Mouse (Mus musculus) megakaryocyte, embryonic 14.5 days (primary cell): Measurements from ENCODE around the gene Foxo3. TPM values are rescaled to one million over a fixed set of nuclear protein-coding genes. Genes with fewer than 3 reads are reported as not detected.

ENCODE experiments used
- H3K27me3 ChIP-seq: replicated peaks from 2 replicates; pipeline ENCODE3; 2012; ENCODE audit warnings: inconsistent platforms
- H3K36me3 ChIP-seq: replicated peaks from 2 replicates; pipeline ENCODE3; 2012; ENCODE audit warnings: low read length, inconsistent platforms, mixed read lengths
- H3K4me1 ChIP-seq: 2 replicates; pipeline ENCODE4 v1.6.1; 2012; ENCODE audit warnings: inconsistent platforms
- H3K4me3 ChIP-seq: replicated peaks from 2 replicates; pipeline ENCODE3; 2012; ENCODE audit warnings: moderate library complexity, mild to moderate bottlenecking, inconsistent platforms
- H3K9me3 ChIP-seq: 2 replicates; pipeline ENCODE4 v1.6.1; 2012; ENCODE audit warnings: inconsistent platforms
- FLI1 ChIP-seq: IDR thresholded peaks from 2 replicates; pipeline ENCODE4 v1.6.1; 2012; ENCODE audit warnings: low read length, inconsistent platforms, mixed read lengths
- GATA1 ChIP-seq: IDR thresholded peaks from 3 replicates; pipeline ENCODE4 v1.6.1; 2012; ENCODE audit warnings: mixed read lengths, low read length, inconsistent platforms, borderline replicate concordance
- polyA plus RNA-seq: library from polyadenylated mRNA; stranded (reverse); fragments of >175 nt; gene quantifications from 2 replicates; pipeline ENCODE4 v1.2.3, GENCODE M21; 2012; ENCODE audit warnings: low replicate concordance; ENCODE audit not compliant: insufficient read depth

The Foxo3 gene
- polyA plus RNA-seq, 1 experiment, result 14.8 TPM

GRCm38 (mm10) chr10:42277476-42278306, 1.1 kb upstream of the Foxo3 start:
- no peak for TF ChIP-seq FLI1
- no peak for TF ChIP-seq GATA1
- H3K36me3 ChIP-seq, result peaks cover 24% of the 10 kb centered on the region
- peak overlapping the region; percentile 98 for H3K4me3 ChIP-seq
- peaks cover 13% of the 10 kb centered on the region for H3K9me3 ChIP-seq
- peaks cover 34% of the 10 kb centered on the region for H3K4me1 ChIP-seq
- peaks cover 3% of the 10 kb centered on the region for H3K27me3 ChIP-seq

GRCm38 (mm10) chr10:42275871-42276501, 569 bp downstream of the Foxo3 start:
- Histone ChIP-seq H3K9me3 (no peaks in the 10 kb centered on the region), H3K27me3 (no peaks in the 10 kb centered on the region), H3K36me3 (peaks cover 41% of the 10 kb centered on the region), H3K4me3 (peak overlapping the region; percentile 98), H3K4me1 (peaks cover 51% of the 10 kb centered on the region)
- no peak for TF ChIP-seq FLI1

- TF ChIP-seq FLI1 (no peak), GATA1 (no peak)
- H3K27me3 ChIP-seq, result no peaks in the 10 kb centered on the region
- no peaks in the 10 kb centered on the region for H3K9me3 ChIP-seq
- peaks cover 44% of the 10 kb centered on the region for H3K36me3 ChIP-seq
- H3K4me1 ChIP-seq, result peaks cover 57% of the 10 kb centered on the region
- H3K4me3 ChIP-seq, result peak overlapping the region; percentile 98
Measured at GRCm38 (mm10) chr10:42275401-42275870, 1.1 kb downstream of the Foxo3 start.

DNA sequence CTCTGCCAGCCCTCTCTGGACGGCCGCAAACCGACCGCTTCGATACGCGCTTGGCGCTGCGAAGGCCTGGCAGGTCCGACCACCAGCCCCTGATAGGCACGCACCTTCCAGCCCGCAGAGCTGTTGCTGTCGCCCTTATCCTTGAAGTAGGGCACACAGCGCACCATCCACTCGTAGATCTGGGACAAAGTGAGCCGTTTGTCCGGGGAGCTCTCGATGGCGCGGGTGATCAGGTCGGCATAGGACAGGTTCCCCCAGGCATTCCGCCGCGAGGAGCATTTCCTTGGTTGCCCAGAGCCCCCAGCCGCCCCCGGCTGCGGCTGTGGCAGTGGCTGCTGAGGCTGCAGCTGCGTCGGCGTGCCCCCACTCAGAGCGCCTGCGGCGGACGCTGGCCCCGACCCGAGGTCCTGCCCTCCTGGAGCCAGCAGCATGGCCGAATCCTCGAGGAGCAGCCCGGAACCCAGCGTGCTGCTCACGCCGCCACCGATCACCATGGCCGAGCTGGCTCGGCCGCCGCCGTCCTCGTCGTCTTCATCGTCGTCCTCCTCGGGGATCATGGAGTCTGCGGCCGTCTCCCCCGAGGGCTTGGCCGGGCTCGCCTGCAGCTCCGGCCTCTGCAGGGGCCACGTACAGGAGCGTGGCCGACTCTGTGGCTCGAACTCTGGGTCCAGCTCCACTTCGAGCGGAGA, 1.7 kb downstream of the Foxo3 start:
- H3K27me3 ChIP-seq, result no peaks in the 10 kb centered on the region
- H3K4me3 ChIP-seq, result peak overlapping the region; percentile 98
- H3K36me3 ChIP-seq, result peaks cover 49% of the 10 kb centered on the region
- no peak for TF ChIP-seq GATA1
- TF ChIP-seq FLI1, result no peak
- H3K4me1 ChIP-seq, result peaks cover 63% of the 10 kb centered on the region
- no peaks in the 10 kb centered on the region for H3K9me3 ChIP-seq

DNA sequence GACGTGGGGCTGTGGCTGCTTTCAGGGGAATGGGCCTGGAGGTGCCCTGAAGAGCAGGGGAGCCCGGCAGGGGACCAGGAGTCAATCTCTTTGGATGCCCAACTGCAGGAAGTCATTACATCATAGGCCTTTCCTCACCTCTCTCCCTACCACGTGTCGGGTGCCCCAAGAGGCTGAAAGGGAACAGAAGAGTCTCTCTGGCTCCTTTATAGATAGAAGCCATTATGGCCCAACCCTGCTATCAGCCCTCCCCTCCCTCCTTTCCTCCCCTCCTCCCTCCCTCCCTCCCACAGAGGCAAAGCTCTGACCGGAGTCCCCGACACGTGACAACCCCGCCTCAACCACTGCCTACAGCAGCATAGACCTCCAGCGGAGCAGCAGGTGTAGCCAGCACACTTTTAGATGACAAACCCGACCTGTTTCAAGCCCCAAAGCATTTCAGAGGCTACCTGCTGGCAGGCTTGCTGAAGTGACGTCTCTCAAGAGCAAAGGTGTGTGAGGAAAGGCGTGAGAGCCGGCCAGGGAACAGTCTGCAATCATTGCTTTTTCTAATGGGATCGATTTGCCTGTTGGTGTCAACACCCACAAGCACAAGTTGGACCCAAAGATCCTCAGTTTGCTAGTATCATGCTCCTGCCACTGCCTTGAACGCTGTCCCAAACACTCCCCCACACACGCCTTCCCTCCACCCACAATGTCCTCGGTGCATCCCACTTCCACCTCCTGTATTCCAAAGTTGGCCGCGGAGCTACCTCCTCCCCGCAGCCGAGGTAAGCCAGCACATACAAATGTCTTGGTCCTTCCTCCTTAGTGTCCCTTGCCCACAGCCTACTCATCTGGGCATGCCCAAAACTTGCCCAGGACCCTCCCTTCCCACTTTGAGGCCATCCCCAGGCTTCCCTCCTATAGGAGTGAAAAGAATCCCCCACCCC, 2.5 kb downstream of the Foxo3 start:
- Histone ChIP-seq H3K4me3 (peak overlapping the region; percentile 98), H3K36me3 (peaks cover 57% of the 10 kb centered on the region), H3K4me1 (peaks cover 67% of the 10 kb centered on the region), H3K9me3 (no peaks in the 10 kb centered on the region), H3K27me3 (no peaks in the 10 kb centered on the region)
- TF ChIP-seq FLI1 (no peak), GATA1 (no peak)

GRCm38 (mm10) chr10:42273403-42273759, 3.2 kb downstream of the Foxo3 start:
- H3K9me3 ChIP-seq, result no peaks in the 10 kb centered on the region
- TF ChIP-seq FLI1 (no peak), GATA1 (no peak)
- peak overlapping the region; percentile 98 for H3K4me3 ChIP-seq
- H3K27me3 ChIP-seq, result no peaks in the 10 kb centered on the region
- H3K36me3 ChIP-seq, result peaks cover 63% of the 10 kb centered on the region
- H3K4me1 ChIP-seq, result peaks cover 69% of the 10 kb centered on the region

- H3K4me3 ChIP-seq, result peak overlapping the region; percentile 87
- peaks cover 81% of the 10 kb centered on the region for H3K4me1 ChIP-seq
- peaks cover 81% of the 10 kb centered on the region for H3K36me3 ChIP-seq
Measured at GRCm38 (mm10) chr10:42271454-42272230, 4.9 kb downstream of the Foxo3 start.

DNA sequence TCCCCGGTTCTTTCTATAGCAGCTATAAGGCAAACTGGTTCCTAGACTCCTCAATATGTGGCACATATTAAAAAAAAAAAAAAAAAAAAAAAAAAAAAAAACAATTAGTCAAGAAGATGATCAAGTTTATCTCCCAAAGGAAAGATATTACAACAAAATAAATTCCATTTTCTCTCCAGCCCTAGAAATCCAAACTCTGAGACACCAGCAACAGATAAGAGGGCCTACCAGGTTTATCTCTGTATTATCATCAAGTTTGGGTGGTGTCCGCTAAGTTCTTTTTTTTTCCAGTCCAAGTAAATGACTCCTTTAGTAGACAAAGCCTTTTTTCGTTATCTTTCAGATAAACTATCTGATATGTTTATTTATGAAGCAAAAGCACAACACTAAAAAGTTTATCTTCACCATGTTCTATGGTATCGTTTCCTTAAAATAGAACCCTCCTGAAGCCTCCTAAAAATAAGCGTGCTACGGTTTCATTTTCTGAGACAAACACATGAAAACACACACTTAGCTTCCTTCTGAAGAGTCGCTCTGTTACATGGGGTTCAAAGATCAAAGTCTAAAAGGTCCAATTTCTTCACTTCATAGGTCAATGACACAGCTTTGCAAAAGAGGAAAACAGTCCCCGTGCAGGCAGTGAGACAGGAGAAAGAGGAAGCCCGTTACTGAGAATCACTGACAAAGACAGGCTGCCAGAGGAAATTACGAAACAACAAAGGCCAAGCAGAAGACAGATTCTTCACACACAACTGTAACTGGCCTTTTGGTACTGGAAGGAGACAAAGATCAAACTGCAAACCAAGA, 6.1 kb downstream of the Foxo3 start:
- Histone ChIP-seq H3K4me3 (peak overlapping the region; percentile 87), H3K9me3 (0 out of 2 replicates have a peak, but pooled peaks cover 2% of the 10 kb centered on the region), H3K4me1 (peaks cover 89% of the 10 kb centered on the region), H3K36me3 (peaks cover 92% of the 10 kb centered on the region), H3K27me3 (no peaks in the 10 kb centered on the region)
- TF ChIP-seq GATA1 (no peak), FLI1 (no peak)

More at GRCm38 (mm10) chr10:42271454-42272230, 4.9 kb downstream of the Foxo3 start:
- H3K9me3 ChIP-seq, result no peaks in the 10 kb centered on the region
- TF ChIP-seq FLI1 (no peak), GATA1 (no peak)
- H3K27me3 ChIP-seq, result no peaks in the 10 kb centered on the region
